Mouse (Mus musculus) embryonic facial prominence, embryonic 10.5 days (tissue): ENCODE measurements at regions not wholly inside any gene's neighbourhood (a gene's known extent, or its start where the extent isn't known, plus 50 kb on each side); places are given as distances from the start of the nearest gene placed in this dataset.

Experiments
- DNase-seq: peaks from one replicate; pipeline ENCODE4 v3.0.0-alpha.2; 2017; ENCODE audit warnings: low spot score
- H3K27ac ChIP-seq: fragments of 300-500 bp; sonication (generic); replicated peaks from 2 replicates; pipeline ENCODE4 v1.5.1; 2016; ENCODE audit warnings: mild to moderate bottlenecking
- H3K27me3 ChIP-seq: fragments of 300-500 bp; sonication (generic); replicated peaks from 2 replicates; pipeline ENCODE4 v1.6.1; 2016; ENCODE audit warnings: low read depth, mild to moderate bottlenecking; ENCODE audit not compliant: poor library complexity, severe bottlenecking
- H3K36me3 ChIP-seq: fragments of 300-500 bp; sonication (generic); replicated peaks from 2 replicates; pipeline ENCODE4 v1.6.1; 2016; ENCODE audit warnings: mild to moderate bottlenecking, moderate library complexity
- H3K4me1 ChIP-seq: fragments of 300-500 bp; sonication (generic); 2 replicates; pipeline ENCODE4 v1.6.1; 2016
- H3K4me3 ChIP-seq: fragments of 300-500 bp; sonication (generic); 2 replicates; pipeline ENCODE4 v1.5.1; 2016; ENCODE audit warnings: mild to moderate bottlenecking, moderate library complexity
- H3K9me3 ChIP-seq: fragments of 300-500 bp; sonication (generic); 2 replicates; pipeline ENCODE4 v1.6.1; 2016; ENCODE audit warnings: mild to moderate bottlenecking
- WGBS: fragments of 180-500 bp; shearing (Covaris S2); methylation state at CpG from one replicate; pipeline ENCODE4 v1.1.7; 2016; 5-methylcytosine and 5-hydroxymethylcytosine counted together

- H3K36me3 ChIP-seq, result no peaks in the 10 kb centered on the region
- no peaks in the 10 kb centered on the region for H3K9me3 ChIP-seq
- WGBS, result 73% methylated on average over 6 of the region's 6 CpGs
- DNase-seq, result no peak
- H3K4me3 ChIP-seq, result no peak overlapping the region
- H3K27me3 ChIP-seq, result no peaks in the 10 kb centered on the region
- no peak overlapping the region for H3K27ac ChIP-seq
- no peaks in the 10 kb centered on the region for H3K4me1 ChIP-seq
Measured at GRCm38 (mm10) chr8:17664371-17665141, 1313.5 kb downstream of the Defb40 start.

- DNase-seq, result no peak
Measured at GRCm38 (mm10) chr8:17659753-17660361, 1318.2 kb downstream of the Defb40 start.

GRCm38 (mm10) chr8:17653786-17654185 is 1324.3 kb downstream of the Defb40 start:
- no peaks in the 10 kb centered on the region for H3K36me3 ChIP-seq
- H3K4me3 ChIP-seq, result no peak overlapping the region
- H3K9me3 ChIP-seq, result no peaks in the 10 kb centered on the region
- no peak for DNase-seq
- WGBS, result 5% methylated on average over 2 of the region's 2 CpGs
- H3K27me3 ChIP-seq, result no peaks in the 10 kb centered on the region
- 0 out of 2 replicates have a peak, but pooled peaks cover 2% of the 10 kb centered on the region for H3K4me1 ChIP-seq
- H3K27ac ChIP-seq, result no peak overlapping the region

More at GRCm38 (mm10) chr8:17659753-17660361, 1318.2 kb downstream of the Defb40 start:
- Histone ChIP-seq H3K36me3 (no peaks in the 10 kb centered on the region), H3K4me1 (no peaks in the 10 kb centered on the region), H3K27ac (no peak overlapping the region), H3K9me3 (no peaks in the 10 kb centered on the region), H3K27me3 (no peaks in the 10 kb centered on the region), H3K4me3 (no peak overlapping the region)
- 90% methylated on average over 6 of the region's 6 CpGs for WGBS

GRCm38 (mm10) chr8:17647559-17647958 is 1330.5 kb downstream of the Defb40 start:
- no peak for DNase-seq
- H3K4me1 ChIP-seq, result no peaks in the 10 kb centered on the region
- H3K4me3 ChIP-seq, result no peak overlapping the region
- no peaks in the 10 kb centered on the region for H3K9me3 ChIP-seq
- H3K27ac ChIP-seq, result no peak overlapping the region
- no peaks in the 10 kb centered on the region for H3K36me3 ChIP-seq
- H3K27me3 ChIP-seq, result no peaks in the 10 kb centered on the region

- Histone ChIP-seq H3K4me3 (no peak overlapping the region), H3K36me3 (no peaks in the 10 kb centered on the region), H3K4me1 (no peaks in the 10 kb centered on the region), H3K27me3 (no peaks in the 10 kb centered on the region), H3K9me3 (no peaks in the 10 kb centered on the region), H3K27ac (no peak overlapping the region)
- DNase-seq, result no peak
- WGBS, result 54% methylated on average over 1 of the region's 1 CpGs
Measured at GRCm38 (mm10) chr8:17621109-17621508, 1356.9 kb downstream of the Defb40 start.

GRCm38 (mm10) chr8:17618846-17619245 is 1359.2 kb downstream of the Defb40 start:
- no peaks in the 10 kb centered on the region for H3K9me3 ChIP-seq
- no peak for DNase-seq
- H3K4me1 ChIP-seq, result no peaks in the 10 kb centered on the region
- H3K36me3 ChIP-seq, result no peaks in the 10 kb centered on the region
- H3K27ac ChIP-seq, result no peak overlapping the region
- no peak overlapping the region for H3K4me3 ChIP-seq
- no peaks in the 10 kb centered on the region for H3K27me3 ChIP-seq

- Histone ChIP-seq H3K36me3 (no peaks in the 10 kb centered on the region), H3K4me1 (no peaks in the 10 kb centered on the region), H3K4me3 (no peak overlapping the region), H3K27me3 (no peaks in the 10 kb centered on the region), H3K27ac (no peak overlapping the region), H3K9me3 (no peaks in the 10 kb centered on the region)
- no peak for DNase-seq
Measured at GRCm38 (mm10) chr8:17618147-17618546, 1359.9 kb downstream of the Defb40 start.

- H3K4me1 ChIP-seq, result no peaks in the 10 kb centered on the region
- H3K27me3 ChIP-seq, result no peaks in the 10 kb centered on the region
- no peak overlapping the region for H3K27ac ChIP-seq
- no peak for DNase-seq
- no peaks in the 10 kb centered on the region for H3K9me3 ChIP-seq
- WGBS, result 42% methylated on average over 1 of the region's 1 CpGs
- no peak overlapping the region for H3K4me3 ChIP-seq
- no peaks in the 10 kb centered on the region for H3K36me3 ChIP-seq
Measured at GRCm38 (mm10) chr8:17602861-17603260, 1375.2 kb downstream of the Defb40 start.

- DNase-seq, result no peak
- WGBS, result 87% methylated on average over 4 of the region's 4 CpGs
Measured at GRCm38 (mm10) chr8:17598736-17599135, 1379.3 kb downstream of the Defb40 start.

GRCm38 (mm10) chr8:17596559-17596958 is 1381.5 kb downstream of the Defb40 start:
- no peak overlapping the region for H3K27ac ChIP-seq
- H3K27me3 ChIP-seq, result no peaks in the 10 kb centered on the region
- no peak overlapping the region for H3K4me3 ChIP-seq
- no peaks in the 10 kb centered on the region for H3K4me1 ChIP-seq
- H3K36me3 ChIP-seq, result no peaks in the 10 kb centered on the region
- no peak for DNase-seq
- H3K9me3 ChIP-seq, result no peaks in the 10 kb centered on the region

More at GRCm38 (mm10) chr8:17598736-17599135, 1379.3 kb downstream of the Defb40 start:
- Histone ChIP-seq H3K4me1 (no peaks in the 10 kb centered on the region), H3K4me3 (no peak overlapping the region), H3K27ac (no peak overlapping the region), H3K36me3 (no peaks in the 10 kb centered on the region), H3K9me3 (no peaks in the 10 kb centered on the region), H3K27me3 (no peaks in the 10 kb centered on the region)

GRCm38 (mm10) chr8:17594607-17595006 is 1383.4 kb downstream of the Defb40 start:
- WGBS, result 58% methylated on average over 1 of the region's 1 CpGs
- H3K4me3 ChIP-seq, result no peak overlapping the region

GRCm38 (mm10) chr8:17590135-17590534 is 1387.9 kb downstream of the Defb40 start:
- no peaks in the 10 kb centered on the region for H3K9me3 ChIP-seq
- no peaks in the 10 kb centered on the region for H3K4me1 ChIP-seq
- DNase-seq, result no peak
- no peaks in the 10 kb centered on the region for H3K27me3 ChIP-seq
- H3K27ac ChIP-seq, result no peak overlapping the region
- H3K4me3 ChIP-seq, result no peak overlapping the region
- 50% methylated on average over 3 of the region's 3 CpGs for WGBS
- no peaks in the 10 kb centered on the region for H3K36me3 ChIP-seq

More at GRCm38 (mm10) chr8:17594607-17595006, 1383.4 kb downstream of the Defb40 start:
- no peak for DNase-seq
- H3K9me3 ChIP-seq, result no peaks in the 10 kb centered on the region
- H3K27me3 ChIP-seq, result no peaks in the 10 kb centered on the region
- H3K27ac ChIP-seq, result no peak overlapping the region
- no peaks in the 10 kb centered on the region for H3K36me3 ChIP-seq
- no peaks in the 10 kb centered on the region for H3K4me1 ChIP-seq

GRCm38 (mm10) chr8:17588189-17588588 is 1389.9 kb downstream of the Defb40 start:
- no peak for DNase-seq
- Histone ChIP-seq H3K36me3 (no peaks in the 10 kb centered on the region), H3K27ac (no peak overlapping the region), H3K4me3 (no peak overlapping the region), H3K27me3 (no peaks in the 10 kb centered on the region), H3K9me3 (no peaks in the 10 kb centered on the region), H3K4me1 (no peaks in the 10 kb centered on the region)
